Mouse (Mus musculus): ENCODE measurements around the gene Mdfi. TPM values are rescaled to one million over a fixed set of nuclear protein-coding genes. Genes with fewer than 3 reads are reported as not detected.

Gene Mdfi
- polyA plus RNA-seq, 1 experiment from 2014 or later: 24.7 TPM

DNA sequence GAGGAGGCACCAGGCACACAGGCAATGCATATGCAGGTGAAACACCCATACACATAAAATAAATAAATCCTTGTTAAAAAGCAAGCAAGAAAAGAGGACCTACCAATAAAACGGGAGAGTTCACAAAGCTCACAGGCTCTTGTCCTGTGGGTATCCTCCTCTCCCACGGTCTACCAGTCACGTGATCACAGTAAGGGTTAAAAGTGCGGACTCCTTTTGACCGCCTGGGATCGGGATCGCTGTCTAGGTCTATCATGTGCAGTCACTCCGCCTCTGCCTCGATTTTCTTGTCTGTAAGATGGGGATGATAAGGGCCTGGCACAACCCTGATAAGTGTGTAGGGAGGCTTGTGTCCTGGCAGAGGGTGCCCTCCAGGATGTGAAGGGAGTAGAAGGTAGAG, 37.1 kb downstream of the Mdfi start:
- Histone ChIP-seq H3K27me3 (ENCODE audit: control insufficient read depth, insufficient read depth, low read length) (no peaks in the 10 kb centered on the region), H3K9ac (ENCODE audit: low read length) (no peak overlapping the region), H3K4me3 (ENCODE audit: low read depth, low read length) (no peak overlapping the region), H3K9me3 (ENCODE audit: control insufficient read depth, low read length) (no peaks in the 10 kb centered on the region), H3K27ac (ENCODE audit: low read depth, low read length) (no peak overlapping the region), H3K4me2 (no peak overlapping the region), H3K4me1 (ENCODE audit: control insufficient read depth, insufficient read depth, low read length) (no peaks in the 10 kb centered on the region; the same call in 1 of the 2 replicates), H3K36me3 (ENCODE audit: control insufficient read depth, insufficient read depth, low read length) (no peaks in the 10 kb centered on the region)
- ATAC-seq (ENCODE audit: low FRiP score): no peak
- no peak for DNase-seq (ENCODE audit: low spot score, missing footprints)
- WGBS: 79% methylated on average over 9 of the region's 9 CpGs

DNA sequence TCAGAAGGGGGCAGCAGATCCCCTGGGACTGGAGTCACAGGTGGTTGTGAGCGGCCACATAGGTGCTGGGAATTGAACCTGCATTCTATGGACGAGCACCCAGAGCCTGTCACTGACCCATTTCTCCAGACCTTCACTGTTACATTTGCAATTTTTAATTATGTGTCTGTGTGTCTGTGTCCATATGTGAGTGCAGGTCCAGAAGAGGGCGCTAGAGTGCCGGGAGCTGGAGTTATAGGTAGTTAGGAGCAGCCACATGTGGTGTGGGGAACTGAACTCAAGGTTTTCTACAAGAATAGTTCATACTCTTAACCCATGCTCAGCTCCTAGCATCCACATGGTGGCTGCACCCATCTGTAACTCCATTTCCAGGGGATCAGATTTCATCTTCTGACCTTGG, 37.5 kb downstream of the Mdfi start:
- ATAC-seq (ENCODE audit: low FRiP score): no peak
- no peak overlapping the region for H3K27ac ChIP-seq (ENCODE audit: low read depth, low read length)
- no peaks in the 10 kb centered on the region for H3K27me3 ChIP-seq (ENCODE audit: control insufficient read depth, insufficient read depth, low read length)
- no peak overlapping the region for H3K4me3 ChIP-seq (ENCODE audit: low read depth, low read length)
- H3K36me3 ChIP-seq (ENCODE audit: control insufficient read depth, insufficient read depth, low read length): no peaks in the 10 kb centered on the region
- H3K9ac ChIP-seq (ENCODE audit: low read length): no peak overlapping the region
- H3K4me2 ChIP-seq: no peak overlapping the region
- DNase-seq (ENCODE audit: low spot score, missing footprints): no peak
- WGBS: 69% methylated on average over 4 of the region's 4 CpGs
- H3K4me1 ChIP-seq (ENCODE audit: control insufficient read depth, insufficient read depth, low read length): no peaks in the 10 kb centered on the region; the same call in 1 of the 2 replicates
- H3K9me3 ChIP-seq (ENCODE audit: control insufficient read depth, low read length): no peaks in the 10 kb centered on the region

DNA sequence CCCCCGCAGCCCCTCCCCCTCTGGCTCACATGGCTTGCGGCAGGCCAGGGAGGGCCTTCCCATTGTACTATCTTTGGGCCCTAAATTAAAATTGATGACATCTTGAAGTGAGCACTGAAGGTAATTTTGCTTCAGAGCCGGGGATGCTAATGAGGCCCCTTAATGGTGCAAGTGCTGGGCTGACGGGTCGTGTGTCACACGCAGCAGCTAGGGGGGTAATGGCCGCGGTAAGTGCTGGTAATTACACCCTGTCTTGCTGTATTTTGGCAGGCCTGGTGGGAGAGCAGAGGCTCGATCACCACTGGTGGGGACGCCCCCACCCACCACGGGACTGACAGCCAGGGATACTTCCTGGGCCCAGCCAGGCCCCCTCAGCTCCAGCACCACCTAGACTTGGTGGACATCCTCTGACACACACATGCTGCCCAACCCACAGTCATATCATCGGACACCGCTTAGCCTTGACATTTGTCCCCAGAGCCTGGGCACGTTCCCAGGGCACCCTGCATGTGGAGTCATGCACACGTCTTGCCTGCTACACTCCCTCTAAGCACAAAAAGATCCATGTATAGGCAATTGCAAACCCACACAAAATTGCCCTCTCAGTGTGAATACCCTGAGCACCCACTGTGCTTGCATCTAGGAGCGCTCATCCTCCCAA, 38.2 kb downstream of the Mdfi start:
- Histone ChIP-seq H3K36me3 (ENCODE audit: control insufficient read depth, insufficient read depth, low read length) (no peaks in the 10 kb centered on the region), H3K4me2 (no peak overlapping the region), H3K27ac (ENCODE audit: low read depth, low read length) (no peak overlapping the region; the same call in 1 of the 2 replicates), H3K9me3 (ENCODE audit: control insufficient read depth, low read length) (no peaks in the 10 kb centered on the region), H3K4me1 (ENCODE audit: control insufficient read depth, insufficient read depth, low read length) (no peaks in the 10 kb centered on the region; the same call in 1 of the 2 replicates), H3K9ac (ENCODE audit: low read length) (peak overlapping the region; percentile 3; the same call in 1 of the 2 replicates), H3K4me3 (ENCODE audit: low read depth, low read length) (no peak overlapping the region), H3K27me3 (ENCODE audit: control insufficient read depth, insufficient read depth, low read length) (no peaks in the 10 kb centered on the region)
- DNase-seq (ENCODE audit: low spot score, missing footprints) (no peak), ATAC-seq (ENCODE audit: low FRiP score) (no peak)
- WGBS: 74% methylated on average over 16 of the region's 16 CpGs

DNA sequence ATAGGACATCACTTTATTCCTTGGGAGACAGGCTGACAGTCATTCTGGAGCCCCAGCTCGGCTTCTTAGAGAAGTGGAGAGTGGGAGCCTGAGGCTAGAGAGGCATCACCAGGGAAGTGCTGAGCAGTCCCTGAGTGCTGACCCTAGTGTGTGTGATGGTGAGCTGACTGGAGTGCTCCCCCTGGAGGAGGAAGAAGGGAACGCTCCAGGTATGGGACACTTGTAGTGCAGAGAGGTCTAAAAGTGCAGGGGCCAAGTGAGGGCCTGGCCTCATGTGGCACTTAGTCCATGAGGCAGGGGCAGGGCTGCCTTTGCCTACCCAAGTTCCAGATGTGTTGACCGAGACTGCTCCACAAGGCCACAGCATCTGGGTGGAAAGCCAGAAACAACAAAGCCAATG, 39.0 kb downstream of the Mdfi start:
- Histone ChIP-seq H3K36me3 (ENCODE audit: control insufficient read depth, insufficient read depth, low read length) (no peaks in the 10 kb centered on the region), H3K9me3 (ENCODE audit: control insufficient read depth, low read length) (no peaks in the 10 kb centered on the region), H3K4me1 (ENCODE audit: control insufficient read depth, insufficient read depth, low read length) (no peaks in the 10 kb centered on the region; the same call in 1 of the 2 replicates), H3K27ac (ENCODE audit: low read depth, low read length) (no peak overlapping the region), H3K4me2 (no peak overlapping the region), H3K4me3 (ENCODE audit: low read depth, low read length) (no peak overlapping the region), H3K27me3 (ENCODE audit: control insufficient read depth, insufficient read depth, low read length) (no peaks in the 10 kb centered on the region), H3K9ac (ENCODE audit: low read length) (no peak overlapping the region)
- WGBS: 48% methylated on average over 3 of the region's 3 CpGs
- DNase-seq (ENCODE audit: low spot score, missing footprints) (peak; percentile 93), ATAC-seq (ENCODE audit: low FRiP score) (peak; percentile 31; the same call in 1 of the 2 replicates)

DNA sequence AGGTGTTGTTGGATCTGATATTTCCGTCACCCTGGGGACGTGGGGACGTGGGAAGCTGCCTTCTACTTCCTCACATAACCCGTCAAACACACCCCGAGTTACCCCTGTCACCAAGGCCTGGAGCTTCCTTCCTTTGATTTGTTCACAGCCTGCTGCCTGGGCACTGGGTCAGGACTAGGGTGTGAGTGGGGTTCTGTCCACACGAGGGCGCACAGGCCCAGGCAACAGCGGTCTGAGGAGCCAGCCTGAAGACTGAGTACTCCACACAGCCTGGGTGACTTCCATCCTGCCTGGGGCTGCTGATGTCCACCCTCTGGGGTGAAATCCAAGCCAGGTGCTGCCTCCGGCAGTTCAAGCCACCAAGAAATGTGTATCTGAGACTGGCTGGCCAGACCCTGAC, 41.1 kb downstream of the Mdfi start:
- no peak overlapping the region for H3K9ac ChIP-seq (ENCODE audit: low read length)
- no peaks in the 10 kb centered on the region for H3K9me3 ChIP-seq (ENCODE audit: control insufficient read depth, low read length)
- H3K4me2 ChIP-seq: no peak overlapping the region
- no peaks in the 10 kb centered on the region; the same call in 1 of the 2 replicates for H3K4me1 ChIP-seq (ENCODE audit: control insufficient read depth, insufficient read depth, low read length)
- H3K27ac ChIP-seq (ENCODE audit: low read depth, low read length): no peak overlapping the region
- ATAC-seq (ENCODE audit: low FRiP score) (peak; percentile 70; the same call in 1 of the 2 replicates), DNase-seq (ENCODE audit: low spot score, missing footprints) (peak; percentile 98)
- WGBS: 13% methylated on average over 9 of the region's 9 CpGs
- H3K36me3 ChIP-seq (ENCODE audit: control insufficient read depth, insufficient read depth, low read length): no peaks in the 10 kb centered on the region
- H3K27me3 ChIP-seq (ENCODE audit: control insufficient read depth, insufficient read depth, low read length): no peaks in the 10 kb centered on the region
- H3K4me3 ChIP-seq (ENCODE audit: low read depth, low read length): no peak overlapping the region

DNA sequence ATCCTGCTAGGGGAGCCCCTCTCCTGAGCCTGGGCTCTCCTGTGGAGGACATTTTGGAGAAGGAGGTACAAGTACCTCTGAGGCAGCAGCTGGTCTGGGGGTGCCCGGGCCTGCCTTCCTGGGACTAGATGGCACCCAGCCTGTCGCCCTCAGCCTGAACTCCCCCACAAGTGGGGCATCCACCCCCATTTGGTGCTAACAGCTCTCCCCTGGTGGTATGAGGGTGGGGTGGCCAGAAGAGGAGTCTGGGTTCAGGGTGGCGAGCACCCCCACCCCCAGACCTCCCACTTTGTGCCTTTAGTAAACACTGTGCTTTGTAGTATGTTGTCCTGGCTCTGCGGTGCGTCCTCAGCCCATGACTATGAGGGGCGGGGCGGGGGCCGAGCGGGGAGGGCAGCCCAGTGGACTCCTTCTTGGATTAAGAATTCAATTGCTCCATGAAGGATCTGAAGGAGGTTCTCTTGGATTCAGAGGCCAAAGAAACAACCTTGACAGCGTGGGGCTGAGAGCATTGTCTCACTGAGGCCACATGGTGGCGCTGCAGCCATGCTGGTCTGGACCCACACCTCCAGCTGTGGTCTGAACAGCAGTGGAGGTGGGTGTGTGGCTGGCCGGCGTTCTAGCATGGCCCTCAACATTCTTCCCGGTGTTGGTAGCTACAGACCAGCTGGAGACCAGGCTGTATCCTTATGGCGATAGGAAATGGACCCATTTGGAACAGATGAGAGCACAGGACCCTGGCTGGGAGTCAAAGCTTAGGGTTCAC, 42.2 kb downstream of the Mdfi start:
- WGBS: 23% methylated on average over 15 of the region's 15 CpGs
- H3K4me1 ChIP-seq (ENCODE audit: control insufficient read depth, insufficient read depth, low read length): peaks cover 3% of the 10 kb centered on the region
- H3K4me3 ChIP-seq (ENCODE audit: low read depth, low read length): no peak overlapping the region
- ATAC-seq (ENCODE audit: low FRiP score) (peak; percentile 60), DNase-seq (ENCODE audit: low spot score, missing footprints) (peak; percentile 97)
- H3K9ac ChIP-seq (ENCODE audit: low read length): no peak overlapping the region
- no peak overlapping the region for H3K27ac ChIP-seq (ENCODE audit: low read depth, low read length)
- H3K27me3 ChIP-seq (ENCODE audit: control insufficient read depth, insufficient read depth, low read length): no peaks in the 10 kb centered on the region
- no peak overlapping the region for H3K4me2 ChIP-seq
- H3K36me3 ChIP-seq (ENCODE audit: control insufficient read depth, insufficient read depth, low read length): no peaks in the 10 kb centered on the region
- H3K9me3 ChIP-seq (ENCODE audit: control insufficient read depth, low read length): no peaks in the 10 kb centered on the region

DNA sequence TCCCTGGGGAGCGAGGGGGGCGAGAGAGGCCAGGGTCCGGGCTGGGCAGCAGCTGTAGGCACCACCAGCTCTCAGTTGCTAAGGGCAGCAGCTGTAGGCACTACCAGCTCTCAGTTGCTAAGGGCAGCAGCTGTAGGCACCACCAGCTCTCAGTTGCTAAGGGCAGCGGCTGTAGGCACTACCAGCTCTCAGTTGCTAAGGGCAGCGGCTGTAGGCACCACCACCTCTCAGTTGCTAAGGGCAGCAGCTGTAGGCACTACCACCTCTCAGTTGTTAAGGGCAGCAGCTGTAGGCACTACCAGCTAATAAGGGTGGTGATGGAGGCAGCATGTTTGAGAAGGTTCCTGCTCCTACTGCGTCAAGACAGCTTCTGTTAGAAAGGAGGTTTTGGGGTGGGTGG, 45.5 kb downstream of the Mdfi start:
- Histone ChIP-seq H3K27ac (ENCODE audit: low read depth, low read length) (no peak overlapping the region), H3K4me1 (ENCODE audit: control insufficient read depth, insufficient read depth, low read length) (peaks cover 3% of the 10 kb centered on the region)
- 63% methylated on average over 6 of the region's 6 CpGs for WGBS

DNA sequence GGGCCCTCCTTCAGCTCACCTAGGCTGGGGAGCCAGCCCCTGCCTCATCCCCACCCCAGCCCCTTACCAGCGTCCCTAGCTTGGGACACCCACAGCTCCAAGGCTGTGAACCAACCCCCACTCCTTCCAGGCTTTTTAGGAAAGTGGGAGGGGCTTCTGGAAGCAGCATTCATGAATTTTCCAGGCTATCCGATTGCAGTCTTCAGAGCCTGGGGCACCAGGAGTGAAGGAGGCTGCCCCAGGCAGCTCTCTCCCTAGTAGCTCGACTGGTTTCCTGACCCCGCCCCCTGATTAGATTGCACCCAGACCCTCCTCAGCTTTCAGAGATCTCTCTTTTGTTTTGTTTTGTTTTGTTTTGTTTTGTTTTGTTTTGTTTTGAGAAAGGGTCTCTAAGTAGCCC, 46.2 kb downstream of the Mdfi start:
- Histone ChIP-seq H3K27me3 (ENCODE audit: control insufficient read depth, insufficient read depth, low read length) (no peaks in the 10 kb centered on the region), H3K9me3 (ENCODE audit: control insufficient read depth, low read length) (no peaks in the 10 kb centered on the region), H3K4me2 (no peak overlapping the region), H3K9ac (ENCODE audit: low read length) (no peak overlapping the region; the same call in 1 of the 2 replicates), H3K4me3 (ENCODE audit: low read depth, low read length) (no peak overlapping the region), H3K4me1 (ENCODE audit: control insufficient read depth, insufficient read depth, low read length) (peaks cover 3% of the 10 kb centered on the region), H3K27ac (ENCODE audit: low read depth, low read length) (no peak overlapping the region), H3K36me3 (ENCODE audit: control insufficient read depth, insufficient read depth, low read length) (no peaks in the 10 kb centered on the region)
- ATAC-seq (ENCODE audit: low FRiP score) (no peak), DNase-seq (ENCODE audit: low spot score, missing footprints) (no peak)
- 5% methylated on average over 4 of the region's 4 CpGs for WGBS

More for the DNA sequence above, 45.5 kb downstream of the Mdfi start:
- H3K4me3 ChIP-seq (ENCODE audit: low read depth, low read length): no peak overlapping the region
- H3K9ac ChIP-seq (ENCODE audit: low read length): no peak overlapping the region
- ATAC-seq (ENCODE audit: low FRiP score): no peak
- H3K36me3 ChIP-seq (ENCODE audit: control insufficient read depth, insufficient read depth, low read length): no peaks in the 10 kb centered on the region
- H3K9me3 ChIP-seq (ENCODE audit: control insufficient read depth, low read length): no peaks in the 10 kb centered on the region
- no peak for DNase-seq (ENCODE audit: low spot score, missing footprints)
- H3K27me3 ChIP-seq (ENCODE audit: control insufficient read depth, insufficient read depth, low read length): no peaks in the 10 kb centered on the region
- no peak overlapping the region for H3K4me2 ChIP-seq

DNA sequence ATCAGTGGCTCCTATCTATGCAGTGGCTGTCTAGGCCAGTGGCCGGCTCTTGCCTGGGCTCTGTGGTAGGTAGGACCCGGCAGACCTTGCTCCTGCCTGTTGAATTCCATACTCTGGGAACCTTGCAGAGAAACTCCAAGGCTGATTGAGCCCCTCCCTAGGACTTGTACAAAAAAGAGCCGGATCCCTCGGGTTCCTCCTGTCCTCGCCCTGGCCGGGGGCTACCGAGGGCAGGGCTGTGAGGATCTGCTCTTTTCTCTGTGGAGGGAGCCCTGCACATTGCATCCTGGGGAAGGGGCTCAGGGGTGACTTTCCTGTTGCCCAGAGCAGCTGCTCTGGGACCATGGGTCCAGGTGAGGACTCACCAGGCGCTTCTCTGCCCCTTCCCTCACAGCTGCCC, 46.9 kb downstream of the Mdfi start:
- H3K9ac ChIP-seq (ENCODE audit: low read length): 0 out of 2 replicates have a peak overlapping the region, but pooled peaks have one; percentile 24
- no peaks in the 10 kb centered on the region for H3K27me3 ChIP-seq (ENCODE audit: control insufficient read depth, insufficient read depth, low read length)
- DNase-seq (ENCODE audit: low spot score, missing footprints): no peak
- peaks cover 3% of the 10 kb centered on the region for H3K4me1 ChIP-seq (ENCODE audit: control insufficient read depth, insufficient read depth, low read length)
- no peaks in the 10 kb centered on the region for H3K9me3 ChIP-seq (ENCODE audit: control insufficient read depth, low read length)
- H3K36me3 ChIP-seq (ENCODE audit: control insufficient read depth, insufficient read depth, low read length): no peaks in the 10 kb centered on the region
- H3K4me2 ChIP-seq: no peak overlapping the region
- no peak overlapping the region for H3K4me3 ChIP-seq (ENCODE audit: low read depth, low read length)
- 41% methylated on average over 8 of the region's 8 CpGs for WGBS
- H3K27ac ChIP-seq (ENCODE audit: low read depth, low read length): no peak overlapping the region
- no peak for ATAC-seq (ENCODE audit: low FRiP score)

Measured in midbrain, embryonic 11.5 days (tissue).